Mouse (Mus musculus) small intestine, adult 2 months (tissue): ENCODE measurements around the gene Gm36245. TPM values are rescaled to one million over a fixed set of nuclear protein-coding genes. Genes with fewer than 3 reads are reported as not detected.

ENCODE experiments used
- polyA plus RNA-seq: library from polyadenylated mRNA; depleted of rRNA; stranded (reverse); fragments of >200 nt; gene quantifications from 2 replicates; pipeline ENCODE4 v1.2.3, GENCODE M21; 2012; rRNA removed

Gm36245 gene
- polyA plus RNA-seq, 1 experiment = not detected

Other genes with a start within 250 kb of the Gm36245 start
- gene Apol7a, start 200.1 kb upstream of the Gm36245 start, polyA plus RNA-seq = 31.4 and 88.8 TPM in 2 replicates
- gene Apol9a, start 188.1 kb upstream of the Gm36245 start, polyA plus RNA-seq = 41.6 and 153 TPM in 2 replicates
- 0.49 and 0.62 TPM in 2 replicates for gene Apol7b, start 151.8 kb upstream of the Gm36245 start, polyA plus RNA-seq
- 4.4 and 56.4 TPM in 2 replicates for gene Apol10a, start 122.2 kb upstream of the Gm36245 start, polyA plus RNA-seq
- gene Apol11a, start 91.0 kb upstream of the Gm36245 start, polyA plus RNA-seq = 0.13 TPM in 1 of 2 replicates, not detected in the other
- 15.3 and 19.6 TPM in 2 replicates for gene Apol7c, start 65.9 kb upstream of the Gm36245 start, polyA plus RNA-seq
- not detected in 2 replicates for gene 1700025B11Rik, start 37.4 kb upstream of the Gm36245 start, polyA plus RNA-seq
- gene Apol10b, start 3.1 kb upstream of the Gm36245 start, polyA plus RNA-seq = 0.08 and 0.35 TPM in 2 replicates
- gene Apol11b, start 44.0 kb downstream of the Gm36245 start, polyA plus RNA-seq = 0.22 TPM in 1 of 2 replicates, not detected in the other
- gene Apol7e, start 99.6 kb downstream of the Gm36245 start, polyA plus RNA-seq = 1.9 and 3.6 TPM in 2 replicates
- 5.7 and 102 TPM in 2 replicates for gene Apol9b, start 129.8 kb downstream of the Gm36245 start, polyA plus RNA-seq
- gene Apol8, start 157.7 kb downstream of the Gm36245 start, polyA plus RNA-seq = 0.10 and 0.11 TPM in 2 replicates
- gene Myh9, start 242.9 kb downstream of the Gm36245 start, polyA plus RNA-seq = 44.8 and 89.4 TPM in 2 replicates